Mouse (Mus musculus): ENCODE measurements around the gene Abcb1b.

DNA sequence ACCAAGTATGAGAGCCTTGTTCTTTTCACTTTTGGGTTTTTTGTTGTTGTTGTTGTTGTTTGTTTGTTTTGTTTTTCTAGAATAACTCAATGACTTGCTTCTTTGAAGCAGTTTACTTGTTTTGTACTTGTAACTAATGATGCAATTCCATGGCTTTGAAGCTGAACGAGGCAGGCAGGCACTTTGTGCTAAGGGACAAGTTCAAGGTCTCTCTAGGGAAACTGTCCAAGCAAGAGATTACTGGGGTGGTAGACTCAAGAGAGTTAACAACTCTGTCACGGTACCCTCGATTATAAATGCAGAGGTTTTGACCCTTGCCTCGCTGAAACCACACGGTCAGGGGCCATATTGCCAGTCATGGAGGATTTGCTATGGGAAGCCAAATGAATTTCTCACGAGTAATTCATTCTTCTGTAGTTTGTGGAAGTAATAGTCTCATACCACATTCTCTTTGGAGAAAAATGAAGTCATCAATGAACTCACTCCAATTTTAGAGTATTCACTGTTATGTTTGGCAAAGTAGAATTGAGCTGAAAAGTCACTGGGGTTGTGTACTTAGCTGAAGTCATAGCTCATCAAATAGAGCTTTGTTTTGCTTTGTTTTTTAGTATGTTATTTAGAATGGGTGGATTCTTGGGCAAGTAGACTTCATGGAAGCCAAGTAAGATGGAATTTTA is 104.3 kb downstream of the Abcb1b start:
- TF ChIP-seq CTCF (IDR thresholded peaks at IDR 0.05; ENCODE audit: extremely low read depth, insufficient read length, insufficient replicate concordance, low read depth, low read length), result no peak
- no peak for TF ChIP-seq POLR2A (IDR thresholded peaks at IDR 0.05; ENCODE audit: low read depth, low read length)

Data from small intestine, adult 2 months (tissue).